Mouse (Mus musculus) cerebellum, adult 11-12 months (tissue): Measurements from ENCODE around the gene Gpr68.
A peak's percentile ranks its signal among the peaks of the same experiment; 100 is the strongest.

Experiments
- DNase-seq: peaks from one replicate; pipeline ENCODE4 v3.0.0; 2022

Gene Gpr68

DNA sequence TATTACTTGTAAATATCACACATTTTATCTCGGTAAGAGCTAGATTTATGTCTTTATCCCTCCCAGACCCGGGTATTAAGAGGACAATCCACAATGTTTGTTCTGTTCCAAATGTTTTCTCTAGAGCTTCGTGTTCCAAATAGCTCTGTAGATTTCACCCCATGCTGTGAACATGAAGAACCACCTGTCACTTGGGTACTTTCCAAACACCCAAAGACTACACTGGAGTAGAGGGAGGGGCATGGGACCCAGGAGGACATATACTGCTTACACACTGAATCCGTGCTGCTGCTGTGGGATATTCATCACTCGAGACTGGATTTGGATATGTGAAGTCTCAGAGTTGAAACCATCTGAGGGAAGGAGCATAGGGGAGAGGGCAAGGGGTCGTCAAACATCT is 1.8 kb upstream of the Gpr68 start:
- DNase-seq: peak; percentile 71

DNA sequence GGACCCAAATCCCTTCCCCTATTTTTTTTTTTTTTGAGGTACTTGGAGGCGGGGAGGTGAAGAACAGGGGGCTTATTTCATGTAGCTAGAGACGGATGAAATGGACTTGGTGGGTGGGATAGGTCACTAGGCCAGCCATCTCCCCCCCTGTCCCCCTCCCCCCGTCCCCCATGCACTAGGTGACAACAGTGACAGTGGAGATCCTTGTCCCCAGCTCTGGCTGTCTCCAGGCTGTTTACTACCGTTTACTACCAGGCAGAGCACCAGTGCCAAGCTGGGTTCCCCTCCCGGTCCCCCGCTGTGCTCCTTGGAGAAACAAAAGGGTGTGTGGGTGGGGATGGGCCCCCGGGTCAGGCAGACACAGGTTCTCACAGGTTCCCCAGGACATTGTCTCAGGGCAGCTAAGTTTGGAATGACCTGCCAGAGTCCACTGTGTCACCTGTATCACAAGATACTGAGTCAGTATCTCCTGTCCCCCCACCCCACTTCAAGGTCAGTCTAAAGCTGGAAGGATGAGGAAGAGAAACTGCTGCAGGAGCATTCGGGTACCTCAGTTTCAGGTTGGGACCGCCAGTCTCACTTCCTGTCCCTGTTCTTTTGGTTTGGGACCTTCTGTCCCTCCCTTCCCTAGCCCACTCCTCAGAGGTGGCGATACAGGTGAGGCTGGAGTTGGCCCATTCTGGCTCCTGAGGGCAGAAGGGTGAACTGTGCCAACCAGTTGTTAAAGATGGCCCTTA is 468 bp upstream of the Gpr68 start:
- DNase-seq: peak; percentile 70

DNA sequence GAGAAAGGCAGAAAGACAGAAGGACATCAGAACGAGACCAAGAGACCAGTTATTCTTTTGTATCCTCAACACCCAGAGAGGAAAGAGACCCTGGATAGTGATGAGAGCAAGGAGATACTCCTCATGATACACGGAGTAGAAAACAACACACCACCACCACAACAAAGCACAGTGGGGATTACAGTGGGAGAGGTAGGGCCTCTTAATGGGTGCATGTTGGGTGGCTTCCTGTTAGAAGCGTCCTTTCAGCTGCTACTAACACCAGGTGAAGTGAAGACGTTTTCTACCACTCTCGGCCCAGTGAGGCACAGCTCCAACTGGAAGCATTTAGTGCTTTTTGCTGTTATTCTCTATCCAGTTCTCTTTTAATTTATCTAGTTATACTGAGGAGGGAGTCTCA is 1.1 kb downstream of the Gpr68 start:
- no peak for DNase-seq

DNA sequence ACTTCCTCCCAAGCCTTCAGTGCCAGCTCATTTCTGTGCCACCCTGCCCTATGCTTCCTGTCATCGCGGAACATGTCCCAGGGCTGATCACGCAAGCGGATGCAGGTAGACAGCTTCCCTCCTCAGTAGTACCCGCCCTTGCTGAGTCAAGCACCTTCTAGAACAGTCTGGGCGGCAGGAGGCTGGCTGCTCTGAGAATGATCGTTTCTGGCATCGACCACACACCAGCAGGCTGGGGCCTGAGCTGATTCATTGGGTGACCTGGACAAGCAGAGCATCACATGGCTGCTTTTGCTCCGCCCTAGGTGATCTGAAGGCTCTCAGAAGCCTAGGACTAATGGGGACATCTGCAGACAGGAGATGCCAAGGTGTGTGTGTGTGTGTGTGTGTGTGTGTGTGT is 4.2 kb downstream of the Gpr68 start:
- peak; percentile 79 for DNase-seq

DNA sequence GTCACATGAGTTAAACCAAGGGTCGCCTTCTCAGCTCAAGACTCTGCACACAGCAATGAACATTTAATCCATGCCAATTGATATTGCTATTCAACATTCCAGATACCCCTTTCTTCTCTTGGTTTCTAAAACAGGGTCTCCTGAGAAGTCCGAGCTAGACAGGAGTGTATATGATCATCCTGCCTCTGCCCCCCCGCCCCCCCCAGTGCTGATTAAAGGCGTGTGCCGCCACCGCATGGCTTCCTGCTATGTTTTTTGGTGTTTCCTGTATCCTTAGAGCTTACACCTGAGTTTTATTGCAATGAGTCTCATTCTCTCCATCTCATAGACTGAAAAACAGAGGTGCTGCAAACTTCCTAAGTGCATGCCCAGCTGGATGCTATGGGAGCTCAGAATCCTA is 6.6 kb downstream of the Gpr68 start:
- DNase-seq: no peak

DNA sequence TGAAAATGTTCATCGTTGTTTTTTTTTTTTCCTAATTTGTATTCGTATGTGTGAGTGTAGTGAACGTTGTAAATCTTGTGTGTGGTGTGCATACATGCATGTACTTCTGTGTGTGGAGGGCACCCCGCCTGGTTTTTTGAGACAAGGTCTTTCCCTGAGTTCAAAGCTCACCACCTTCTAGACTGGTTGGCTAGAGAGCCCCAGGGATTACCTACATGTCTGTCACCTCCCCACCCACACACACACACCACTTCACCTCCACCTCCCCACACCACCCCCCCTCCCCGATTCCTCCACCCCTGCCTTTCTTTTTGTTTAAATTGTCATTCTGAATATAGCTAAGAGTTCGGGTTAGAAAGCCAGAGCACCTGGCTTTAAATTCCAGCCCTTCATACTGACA is 7.1 kb downstream of the Gpr68 start:
- DNase-seq: no peak

DNA sequence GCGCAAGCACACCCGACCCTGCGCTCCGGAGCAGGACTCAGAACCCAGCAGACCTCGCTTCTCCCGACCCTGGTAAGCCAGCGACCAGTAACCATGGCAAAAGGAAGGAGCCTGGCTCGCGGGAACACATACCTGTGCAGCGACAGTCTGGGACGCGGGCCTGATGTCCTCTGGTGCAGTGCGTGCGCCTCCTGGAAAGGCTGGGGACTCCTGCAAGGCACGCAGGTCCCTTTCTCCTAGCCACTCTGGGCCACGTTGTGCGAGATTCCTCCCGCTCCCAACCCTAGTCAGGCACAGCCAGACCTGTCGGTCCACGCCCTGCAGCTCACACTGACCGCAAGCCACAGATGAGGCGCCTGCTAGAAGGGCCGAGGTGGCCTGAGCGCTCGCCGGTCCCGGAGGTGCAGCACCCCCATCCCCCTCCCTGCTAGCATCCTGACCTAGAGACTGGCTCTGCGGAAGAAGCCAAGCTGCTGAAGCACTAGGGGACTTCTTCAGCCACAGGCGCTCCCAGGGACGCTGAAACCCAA is 8.8 kb downstream of the Gpr68 start:
- DNase-seq: peak; percentile 87

DNA sequence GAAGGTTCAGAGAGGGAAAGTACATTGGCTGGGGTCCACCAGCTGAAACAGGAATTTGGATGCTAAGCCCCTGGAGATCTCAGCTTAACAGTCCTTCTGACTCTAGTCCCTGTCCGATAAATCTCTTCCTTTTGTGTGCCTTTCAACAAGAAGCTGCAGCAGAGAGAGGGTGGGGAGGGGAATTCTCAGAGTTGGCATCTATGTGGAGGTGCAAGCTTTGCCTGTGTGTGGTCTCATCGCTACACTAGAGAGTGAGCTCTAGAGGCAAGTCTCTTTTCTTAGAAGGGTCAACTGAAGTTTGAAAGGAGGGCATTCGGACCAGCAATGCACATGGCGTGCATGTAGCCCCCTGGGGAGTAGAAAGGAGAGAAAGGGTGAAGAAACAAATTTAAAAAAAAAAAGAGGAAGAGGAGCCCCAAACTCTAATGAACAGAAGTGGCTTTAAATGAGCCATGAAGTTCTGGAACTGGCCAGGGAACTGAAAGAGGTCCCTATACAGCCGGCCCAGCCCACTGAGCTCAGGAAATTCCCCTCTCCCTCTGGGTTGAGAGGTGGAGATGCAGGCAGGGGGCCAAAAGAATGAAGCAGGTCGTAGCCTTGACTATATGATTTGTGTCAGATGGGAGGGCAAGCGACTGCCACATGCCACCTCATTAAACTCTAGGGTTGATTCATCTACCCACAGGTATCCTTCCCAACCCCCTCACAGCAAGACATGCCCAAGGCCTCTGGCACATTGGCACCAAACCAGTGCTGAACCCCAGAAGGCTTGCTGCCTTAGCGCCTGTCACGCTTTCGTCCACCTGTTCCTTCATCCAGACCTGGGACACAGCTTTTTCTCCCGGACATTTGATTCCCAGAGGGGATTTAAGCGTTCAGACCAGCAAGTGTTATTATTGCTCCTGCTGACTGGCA is 10.0 kb downstream of the Gpr68 start:
- peak; percentile 91 for DNase-seq

DNA sequence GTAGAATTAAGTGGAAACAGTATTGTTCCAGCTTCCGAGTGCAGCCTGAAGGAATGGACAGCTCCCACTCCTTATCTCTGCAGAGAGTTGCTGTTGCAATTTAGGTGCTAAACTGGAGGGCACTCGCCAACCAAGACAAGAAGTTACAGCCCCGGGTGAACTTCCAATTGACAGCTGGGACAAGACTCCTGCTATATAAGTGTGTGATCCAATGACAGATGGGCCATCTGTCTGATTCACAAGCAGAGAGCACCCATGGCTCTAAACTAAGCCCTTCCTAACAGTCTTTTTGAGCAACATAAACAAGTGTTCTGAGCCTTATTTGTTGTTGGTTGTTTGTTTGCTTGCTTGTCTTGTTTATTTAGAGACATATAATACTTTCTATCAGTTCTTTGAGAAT is 11.3 kb downstream of the Gpr68 start:
- no peak for DNase-seq

DNA sequence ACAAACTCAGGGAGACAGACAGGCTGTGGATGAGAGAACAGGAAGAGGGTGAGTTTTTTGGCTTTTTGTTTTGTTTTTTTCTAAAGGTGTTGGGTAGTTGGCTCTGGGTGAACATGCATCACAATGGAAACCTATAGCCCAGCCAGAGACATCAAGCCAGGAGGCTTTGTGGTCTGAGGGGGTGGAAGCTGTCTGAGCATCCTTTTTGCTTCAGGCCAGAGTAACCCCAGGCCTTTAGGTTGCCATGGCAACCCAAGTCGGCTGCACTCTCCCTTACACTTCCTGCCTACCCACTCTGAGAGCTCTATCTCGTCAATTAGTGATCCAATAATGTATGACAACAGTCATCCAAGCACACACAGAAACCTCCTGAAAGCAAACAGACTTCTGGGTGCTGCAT is 12.5 kb downstream of the Gpr68 start:
- DNase-seq: no peak

DNA sequence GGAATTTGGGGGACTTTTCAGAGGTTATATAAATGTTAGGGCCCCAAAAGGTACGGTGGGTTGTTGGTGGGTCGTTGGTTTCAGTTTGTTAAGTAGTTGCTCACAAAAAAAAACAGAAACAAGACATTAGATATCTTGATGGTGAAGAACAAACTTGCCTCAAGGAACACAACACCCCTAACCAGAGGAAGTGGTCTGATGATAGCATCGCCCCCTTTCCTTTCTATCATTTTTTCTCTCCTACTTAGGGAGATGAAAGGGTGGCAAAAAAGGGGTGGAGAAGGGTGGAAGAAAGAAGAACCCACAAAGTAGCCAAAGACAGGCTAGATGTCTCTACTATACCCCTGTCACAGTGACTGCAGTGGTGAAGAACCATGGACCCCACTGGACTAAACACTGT is 17.4 kb downstream of the Gpr68 start:
- DNase-seq: no peak

DNA sequence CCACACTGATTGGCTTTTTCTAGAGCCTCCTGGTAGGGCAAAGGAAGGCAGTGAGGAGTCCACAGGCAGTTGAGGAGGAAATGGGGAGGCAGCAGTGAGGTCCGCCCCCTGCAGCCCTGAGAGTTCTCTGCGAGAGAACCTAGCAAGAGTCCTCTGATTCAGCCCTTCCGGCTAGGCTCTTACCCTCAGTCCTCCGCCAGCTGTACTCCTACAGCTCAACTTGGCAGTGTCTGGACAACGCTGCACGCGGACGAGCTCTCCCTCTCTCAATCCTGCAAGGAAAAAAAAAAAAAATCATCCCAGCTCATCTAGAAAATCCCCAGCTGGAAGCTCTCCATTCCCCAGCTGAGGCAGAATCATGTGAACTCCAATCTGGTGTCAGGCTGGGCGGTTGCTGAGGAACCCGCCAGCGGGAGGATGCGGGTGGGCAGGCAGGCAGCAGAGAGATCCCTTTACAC is 20.2 kb downstream of the Gpr68 start:
- DNase-seq: peak; percentile 61

DNA sequence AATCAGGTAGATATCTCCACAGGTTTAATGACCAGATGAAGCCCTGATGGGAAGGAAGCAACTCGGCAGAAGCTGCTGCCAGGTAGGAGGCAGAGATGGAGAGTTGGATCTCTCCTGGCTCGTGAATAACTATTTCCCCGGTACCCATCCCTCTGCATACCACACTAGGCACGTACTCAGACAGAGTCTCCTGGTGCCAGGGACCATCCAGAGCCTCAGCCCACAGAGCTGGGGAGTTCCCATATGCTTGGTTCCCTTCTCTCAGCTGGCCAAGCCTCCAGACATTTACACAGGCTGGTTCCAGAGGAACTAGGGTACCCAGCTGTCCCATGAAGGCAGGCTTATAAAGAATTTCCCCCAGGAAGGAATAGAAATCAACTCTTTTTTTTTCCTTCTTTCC is 21.1 kb downstream of the Gpr68 start:
- DNase-seq: no peak

DNA sequence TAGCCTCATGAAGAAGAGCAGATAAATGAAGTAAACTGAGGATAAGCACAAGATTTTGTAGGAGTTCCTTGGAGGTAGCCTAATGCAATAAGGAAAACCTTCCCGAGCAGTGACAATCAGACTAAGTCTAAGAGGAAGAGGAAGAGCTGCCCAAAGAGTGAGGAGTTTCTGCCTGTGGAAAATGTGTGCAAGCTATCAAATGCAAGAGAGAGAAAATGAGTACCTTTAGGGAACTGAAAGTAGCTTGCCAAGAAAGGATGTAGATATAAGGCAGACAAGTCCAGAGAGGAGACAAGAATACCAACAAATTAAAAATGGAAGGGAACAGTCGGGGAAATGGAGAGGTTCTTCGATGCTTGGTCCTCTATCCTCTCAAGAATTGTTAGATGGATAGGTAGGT is 22.4 kb downstream of the Gpr68 start:
- no peak for DNase-seq

DNA sequence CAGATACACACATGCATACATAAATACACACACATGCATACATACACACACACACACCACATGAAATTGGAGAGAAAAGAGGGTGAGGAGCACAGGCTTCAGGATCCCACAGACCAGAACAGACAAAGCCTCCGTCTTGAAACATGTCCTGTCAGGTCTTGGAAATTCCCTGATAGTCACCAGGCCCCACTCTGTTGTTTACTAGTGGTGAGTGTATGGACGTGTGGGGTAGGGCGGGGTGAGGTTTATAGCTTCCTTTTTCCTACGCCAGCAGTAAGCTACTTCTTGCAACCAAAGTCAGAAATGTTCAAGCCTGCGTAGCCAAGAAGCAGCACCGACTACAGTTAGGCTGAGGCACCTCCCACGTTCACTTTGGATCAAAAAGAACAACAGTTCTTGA is 24.8 kb downstream of the Gpr68 start:
- DNase-seq: no peak

DNA sequence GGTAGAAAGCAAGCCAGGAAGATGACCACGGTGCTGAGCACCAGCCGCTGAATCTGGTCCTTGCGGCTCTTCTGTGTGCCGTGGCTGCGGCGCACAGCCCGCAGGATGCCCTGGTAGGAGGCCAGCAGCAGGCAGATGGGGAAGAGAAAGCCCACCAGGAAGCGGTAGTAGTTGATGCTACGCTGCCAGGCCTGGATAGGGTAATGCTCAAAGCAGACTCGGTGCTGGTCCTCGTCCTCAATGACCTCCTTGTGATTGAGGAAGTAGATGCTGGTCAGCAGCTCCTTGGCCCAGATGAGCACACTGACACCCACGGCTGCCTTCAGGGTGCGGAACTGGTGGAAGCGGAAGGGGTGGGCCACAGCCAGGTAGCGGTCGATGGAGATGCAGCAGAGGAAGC is 29.4 kb downstream of the Gpr68 start:
- no peak for DNase-seq

DNA sequence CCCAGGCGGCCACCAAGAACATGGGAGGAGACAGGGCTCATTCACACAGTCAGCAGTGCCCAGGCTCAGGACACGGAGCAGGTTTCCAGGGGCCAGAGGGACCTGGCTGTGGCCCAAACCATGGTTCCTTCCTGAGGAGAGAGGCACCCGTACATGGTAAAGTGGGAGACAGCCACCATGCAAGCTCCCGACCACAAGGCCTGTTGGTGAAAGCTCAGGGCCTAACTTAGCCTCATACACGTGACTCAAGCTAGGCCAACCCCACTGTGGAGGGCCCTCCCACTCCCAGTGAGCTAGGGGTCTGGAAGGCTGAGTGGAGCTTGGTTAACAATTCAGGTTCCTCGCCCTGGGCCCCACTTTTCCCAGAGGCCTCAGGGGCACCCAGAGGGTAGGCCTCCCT is 30.1 kb downstream of the Gpr68 start:
- no peak for DNase-seq

DNA sequence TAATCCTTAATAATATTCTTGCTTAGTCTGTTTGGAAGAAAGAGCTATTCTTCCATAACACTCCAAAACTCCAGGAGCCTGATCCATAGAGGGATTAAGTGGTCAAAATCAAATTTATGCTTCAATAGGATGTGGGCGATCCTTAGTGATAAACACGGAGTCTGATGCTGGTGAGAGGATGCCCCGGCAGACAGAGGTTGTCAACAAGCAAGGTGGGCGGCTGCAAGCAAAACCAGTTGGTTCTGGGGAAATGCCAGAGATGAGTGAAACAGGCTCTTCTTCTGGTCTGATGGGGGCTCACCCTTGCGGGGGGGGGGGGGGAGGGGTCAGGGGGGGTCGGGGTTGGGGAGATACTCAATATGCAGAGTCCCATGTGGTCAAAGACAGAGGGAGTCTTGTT is 32.0 kb downstream of the Gpr68 start:
- DNase-seq: no peak

DNA sequence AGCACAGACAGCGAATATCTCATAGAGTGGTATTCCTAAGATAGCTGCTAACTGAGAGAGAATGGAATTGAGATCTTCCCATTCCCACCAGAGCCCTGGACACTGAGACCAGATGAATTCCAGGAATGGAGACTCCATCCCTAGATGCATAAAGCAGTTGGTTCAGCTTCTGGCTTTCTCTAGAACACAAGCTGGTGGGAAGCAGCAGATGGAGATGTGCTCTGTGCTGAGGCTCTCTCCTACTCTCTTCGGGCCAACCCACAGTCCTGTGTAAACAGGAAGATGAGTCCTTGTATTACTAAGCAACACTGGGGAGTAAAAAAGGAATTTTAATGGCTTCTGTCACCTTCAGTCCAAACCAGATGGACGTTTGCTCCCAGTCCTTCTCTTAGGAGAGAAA is 32.4 kb downstream of the Gpr68 start:
- DNase-seq: no peak

DNA sequence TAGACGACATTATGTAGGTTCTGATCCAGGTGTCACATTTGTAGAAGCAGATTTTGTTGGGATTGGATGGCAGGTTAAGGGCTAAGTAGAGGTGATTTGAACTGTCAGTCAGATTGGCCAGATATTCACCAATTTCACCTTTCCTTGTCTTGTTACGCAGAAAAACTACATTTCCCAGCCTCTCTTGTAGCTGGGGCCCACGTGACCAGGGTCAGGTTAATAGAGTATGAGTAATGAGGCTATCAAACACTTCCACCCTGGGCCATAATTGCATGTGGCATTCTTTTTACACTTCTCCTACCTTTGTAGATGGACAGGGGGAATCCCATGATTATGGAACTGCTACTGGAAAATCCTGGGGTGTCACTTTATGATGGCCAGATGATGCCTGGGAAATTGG is 34.4 kb downstream of the Gpr68 start:
- no peak for DNase-seq

DNA sequence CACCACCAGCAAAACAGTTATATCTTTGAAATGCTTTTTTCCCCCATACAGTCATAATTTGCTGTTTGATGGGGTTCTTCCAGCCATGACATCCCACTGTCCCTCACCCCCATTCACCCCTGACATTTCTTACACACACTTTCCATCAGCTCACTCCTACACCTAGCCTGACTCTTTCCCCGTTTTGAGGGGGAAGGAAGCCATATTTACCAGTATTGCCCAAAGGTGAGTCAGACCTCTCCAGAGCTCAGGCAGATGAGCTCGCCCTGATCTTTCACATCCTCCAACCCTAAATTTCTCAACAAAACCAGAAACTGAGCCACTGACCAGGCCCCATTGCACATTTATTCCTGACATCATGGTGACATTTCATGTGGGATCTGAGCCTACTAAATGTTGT is 36.2 kb downstream of the Gpr68 start:
- DNase-seq: no peak

DNA sequence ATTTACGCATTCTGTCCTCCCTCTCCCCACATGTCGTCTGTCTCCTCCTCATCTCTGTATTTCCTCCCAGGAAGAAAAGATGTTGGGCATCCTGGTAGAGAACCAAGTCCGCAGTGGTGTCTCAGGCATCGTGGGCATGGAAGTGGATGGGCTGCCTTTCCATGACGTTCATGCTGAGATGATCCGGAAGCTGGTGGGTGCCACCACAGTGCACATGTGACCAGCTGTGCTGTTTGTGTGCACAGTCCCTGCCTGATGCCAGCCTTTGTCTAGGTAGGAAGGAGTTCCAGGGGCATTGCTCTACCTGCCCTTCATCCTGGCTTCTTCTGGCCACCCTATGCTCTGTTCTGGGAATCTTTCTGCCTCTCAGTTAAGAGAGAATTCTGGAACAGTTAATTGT is 36.8 kb downstream of the Gpr68 start:
- DNase-seq: no peak

DNA sequence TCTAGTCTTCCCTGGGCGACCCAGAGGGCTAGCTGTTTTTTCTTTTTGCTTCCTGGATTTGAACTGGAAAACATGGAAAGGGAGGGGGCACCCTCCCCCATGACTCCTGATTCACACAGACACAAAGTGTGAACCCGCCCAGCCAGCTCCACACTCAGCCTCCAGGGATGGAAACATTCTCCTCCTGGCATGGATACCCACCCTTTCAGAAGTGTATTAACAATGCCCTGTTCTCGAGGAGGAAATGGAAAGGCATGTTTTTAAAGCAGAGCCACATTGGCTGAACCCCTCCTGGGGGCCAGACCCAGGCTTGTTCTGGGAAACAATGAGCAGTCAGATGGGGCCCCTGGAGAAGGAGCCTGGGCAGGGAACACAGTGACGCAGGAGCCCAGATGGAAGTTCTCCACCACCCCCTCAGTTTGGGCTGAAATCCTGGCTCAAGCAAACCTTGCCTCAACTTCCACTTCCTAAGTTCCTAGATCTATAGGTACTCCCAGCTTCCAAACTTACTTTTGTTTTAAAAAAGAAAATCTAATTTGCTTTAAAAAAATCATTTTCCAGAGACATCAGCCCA is 39.9 kb downstream of the Gpr68 start:
- peak; percentile 39 for DNase-seq

DNA sequence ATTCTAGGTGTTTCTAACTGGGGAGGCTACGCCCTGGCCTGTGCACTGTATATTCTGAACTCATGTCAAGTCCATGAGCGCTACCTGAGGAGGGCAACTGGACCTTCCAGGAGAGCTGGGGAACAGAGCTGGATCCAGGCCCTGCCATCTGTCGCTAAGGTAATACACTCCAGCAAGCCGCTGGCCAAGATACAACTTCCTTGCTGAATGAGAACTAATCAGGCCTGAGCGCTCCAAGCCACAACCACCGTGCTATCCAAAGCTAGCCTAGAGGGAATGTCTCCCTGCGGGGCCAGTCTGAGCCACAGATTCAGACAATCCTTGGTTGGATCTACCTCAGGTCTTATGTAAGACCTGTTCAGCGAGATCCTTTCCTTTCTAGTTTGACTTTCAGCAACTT is 40.9 kb downstream of the Gpr68 start:
- DNase-seq: peak; percentile 97
